Mouse (Mus musculus) kidney, adult 2 months (tissue): ENCODE data around the gene Arhgef28.

ENCODE experiments used
- CTCF ChIP-seq: fragments of 200-500 bp; conservative IDR thresholded peaks from 2 replicates; pipeline ENCODE4 v1.5.1; 2011; ENCODE audit warnings: low read depth, mild to moderate bottlenecking, control low read depth, low read length, moderate library complexity, mixed read lengths; ENCODE audit not compliant: insufficient read depth, insufficient read length
- POLR2A ChIP-seq: fragments of 200-500 bp; IDR thresholded peaks from one replicate; pipeline ENCODE4 v1.6.1; 2011; ENCODE audit warnings: low read depth, low read length, control low read depth

DNA sequence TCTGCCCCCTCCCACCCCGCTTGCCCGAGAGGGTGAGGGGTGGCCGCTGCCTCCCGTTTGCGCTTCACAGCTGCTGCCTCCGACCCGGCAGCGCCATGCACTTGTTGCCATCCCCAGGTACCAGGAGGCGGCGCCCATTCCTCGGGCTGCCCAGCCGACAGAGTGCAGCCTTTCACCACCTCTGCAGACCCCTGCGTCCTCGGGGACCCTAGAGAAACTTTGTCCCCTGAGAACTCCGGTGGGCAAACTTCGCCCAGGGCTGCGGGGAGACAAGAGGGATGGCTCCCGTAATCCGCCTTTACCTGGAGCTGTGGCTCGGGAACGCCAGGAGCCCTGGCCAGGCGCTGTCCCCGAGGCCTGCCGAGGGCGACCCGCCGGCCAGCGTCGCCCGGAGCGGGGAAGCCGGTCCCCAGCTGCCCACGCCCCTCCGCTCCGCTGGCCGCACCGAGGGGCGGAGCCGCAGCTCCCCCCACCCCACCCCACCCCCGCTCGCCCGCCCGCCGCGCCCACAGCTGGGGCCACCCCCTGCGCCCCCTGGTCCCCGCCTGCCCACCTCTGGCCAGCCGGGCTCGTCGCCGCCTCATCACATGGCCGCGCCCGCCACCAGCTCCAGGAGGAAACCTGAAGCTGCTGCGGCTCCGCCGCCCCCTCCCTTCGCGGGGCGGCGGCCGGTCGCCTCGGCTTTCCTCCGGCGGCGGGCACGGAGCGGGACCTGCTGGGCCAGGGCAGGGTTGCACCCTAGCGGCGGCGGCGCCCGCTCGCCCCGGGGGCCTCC lies at the start of gene Arhgef28:
- no peak; the same call in 1 of the 2 replicates for TF ChIP-seq CTCF
- no peak for TF ChIP-seq POLR2A
